Mouse (Mus musculus) neural tube, embryonic 14.5 days (tissue): Measurements from ENCODE around the gene H2afy2. TPM values are rescaled to one million over a fixed set of nuclear protein-coding genes. Genes with fewer than 3 reads are reported as not detected.

Experiments used
- microRNA-seq: library from miRNA; unstranded; fragments of <30 nt; microRNA quantifications from one replicate; pipeline ENCODE4, GENCODE M21; 2016
- polyA plus RNA-seq: library from polyadenylated mRNA; unstranded; fragments of >200 nt; fragmentation: Nextera tagmentation; extraction: Ambion mirVana; gene quantifications from 2 replicates; pipeline ENCODE4 v1.2.1, GENCODE M21; 2014

The H2afy2 gene
- polyA plus RNA-seq, 1 experiment from 2014 or later = 203 TPM

Small RNA genes within 50 kb of the gene (microRNA-seq; reads per million reads assigned to microRNA genes)
- gene Mir5108 = not detected

Other genes starting within 250 kb of the H2afy2 start
- 0.36 and 0.67 TPM in 2 replicates for gene Npffr1, start 188.7 kb downstream of the H2afy2 start, polyA plus RNA-seq
- gene Ppa1, start 135.6 kb downstream of the H2afy2 start, polyA plus RNA-seq = 196 and 198 TPM in 2 replicates
- 185 and 218 TPM in 2 replicates for gene Sar1a, start 103.8 kb downstream of the H2afy2 start, polyA plus RNA-seq
- gene Tysnd1, start 88.6 kb downstream of the H2afy2 start, polyA plus RNA-seq = 26.5 and 26.7 TPM in 2 replicates
- gene Aifm2, start 68.9 kb downstream of the H2afy2 start, polyA plus RNA-seq = 12.8 and 13.0 TPM in 2 replicates
- gene Col13a1, start 195.0 kb upstream of the H2afy2 start, polyA plus RNA-seq = 0.31 and 3.2 TPM in 2 replicates